Mouse (Mus musculus) ES-E14 (cell line): ENCODE results near the gene Coq8a.

Experiments
- CHD2 ChIP-seq: IDR thresholded peaks from 2 replicates; pipeline ENCODE4 v1.6.1; 2014; ENCODE audit warnings: mild to moderate bottlenecking, low read depth, low read length, inconsistent platforms
- HCFC1 ChIP-seq: IDR thresholded peaks from 2 replicates; pipeline ENCODE4 v1.6.1; 2012; ENCODE audit warnings: low read length, inconsistent platforms, borderline replicate concordance; ENCODE audit not compliant: insufficient read depth
- MAFK ChIP-seq: IDR thresholded peaks from 2 replicates; pipeline ENCODE4 v1.6.1; 2014; ENCODE audit warnings: mild to moderate bottlenecking, low read depth, low read length, inconsistent platforms; ENCODE audit not compliant: insufficient read depth
- ZC3H11A ChIP-seq: IDR thresholded peaks from 2 replicates; pipeline ENCODE4 v1.6.1; 2012; ENCODE audit warnings: low read depth, mild to moderate bottlenecking, inconsistent platforms, low read length, borderline replicate concordance
- ZNF384 ChIP-seq: IDR thresholded peaks from 2 replicates; pipeline ENCODE4 v1.6.1; 2012; ENCODE audit warnings: low read depth, low read length, inconsistent platforms

DNA sequence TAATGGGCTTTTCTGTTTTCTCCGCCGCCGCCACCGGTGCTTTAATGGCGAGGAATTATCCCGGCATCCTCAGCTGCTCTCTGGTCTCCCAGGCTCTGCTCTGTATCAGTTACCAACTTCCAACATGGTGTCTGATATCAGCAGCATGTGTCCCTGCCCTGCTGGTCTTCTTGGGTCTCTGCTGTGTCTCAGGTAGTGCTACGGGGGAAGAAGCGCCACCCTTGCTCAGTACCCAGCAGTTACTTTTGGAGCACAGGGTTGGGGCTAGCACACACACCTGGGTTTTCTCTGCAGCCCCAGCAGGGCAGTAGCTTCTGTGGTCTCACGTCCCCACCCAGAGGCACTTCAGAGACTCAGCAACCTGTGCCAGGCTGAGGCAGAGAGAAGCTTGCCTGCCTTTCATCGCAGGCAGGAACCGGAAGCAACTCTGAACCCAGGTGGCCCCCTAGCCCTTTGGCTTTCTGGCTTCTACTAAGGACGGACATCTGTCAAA lies 26.9 kb upstream of the Coq8a start:
- no peak for TF ChIP-seq CHD2
- no peak for TF ChIP-seq ZNF384
- TF ChIP-seq HCFC1: no peak
- 0 out of 2 replicates have a peak, but pooled peaks have one; percentile 21 for TF ChIP-seq ZC3H11A
- TF ChIP-seq MAFK: no peak
